Mouse (Mus musculus): ENCODE measurements at regions not wholly inside any gene's neighbourhood (a gene's known extent, or its start where the extent isn't known, plus 50 kb on each side); places are given as distances from the start of the nearest gene placed in this dataset.
A peak's percentile ranks its signal among the peaks of the same experiment; 100 is the strongest.

- TF ChIP-seq MAX (IDR thresholded peaks at IDR 0.05; ENCODE audit: low read length) (no peak), NELFE (IDR thresholded peaks at IDR 0.05; ENCODE audit: low read depth, low read length) (no peak), USF1 (IDR thresholded peaks at IDR 0.05; ENCODE audit: low read depth, low read length) (no peak)
Observed at GRCm38 (mm10) chrX:145619649-145620048, 114.7 kb upstream of the Amot start (continued).

- H3K27ac ChIP-seq (ENCODE audit: control insufficient read depth, low read depth, low read length) = no peak overlapping the region
- H3K36me3 ChIP-seq (ENCODE audit: control insufficient read depth in 1 of 2, insufficient read depth in 2 of 2, low read length in 2 of 2) = no peaks in the 10 kb centered on the region
- DNase-seq (ENCODE audit: low read depth, low spot score) = no peak
- H3K79me2 ChIP-seq (ENCODE audit: control insufficient read depth, insufficient read depth, low read length, poor library complexity) = no peaks in the 10 kb centered on the region
- no peaks in the 10 kb centered on the region for H3K27me3 ChIP-seq (ENCODE audit: control insufficient read depth in 1 of 2, insufficient read depth in 2 of 2, low read length in 2 of 2)
- H3K4me3 ChIP-seq (ENCODE audit: control insufficient read depth in 1 of 2, insufficient read depth in 1 of 2, low read depth in 2 of 2, low read length in 2 of 2) = no peak overlapping the region
- no peaks in the 10 kb centered on the region for H3K9me3 ChIP-seq (replicated peaks; ENCODE audit: insufficient read depth, low read length)
- TF ChIP-seq USF1 (IDR thresholded peaks at IDR 0.05; ENCODE audit: low read depth, low read length) (no peak), POLR2AphosphoS5 (IDR thresholded peaks at IDR 0.05; ENCODE audit: borderline replicate concordance, low read depth, low read length) (no peak), POLR2A (IDR thresholded peaks at IDR 0.05; ENCODE audit: control insufficient read depth in 1 of 2, insufficient read depth in 1 of 2, low read depth in 1 of 2, low read length in 2 of 2, poor library complexity in 1 of 2) (no peak), GATA1 (IDR thresholded peaks at IDR 0.05; ENCODE audit: low read depth, low read length) (no peak), USF2 (IDR thresholded peaks at IDR 0.05; ENCODE audit: borderline replicate concordance in 1 of 2, insufficient read depth in 1 of 2, low read depth in 1 of 2, low read length in 2 of 2) (no peak)
- H3K4me1 ChIP-seq (ENCODE audit: control insufficient read depth in 1 of 2, insufficient read depth in 2 of 2, low read length in 2 of 2) = no peaks in the 10 kb centered on the region
- H3K9ac ChIP-seq (ENCODE audit: control insufficient read depth, low read depth, low read length, poor library complexity, severe bottlenecking) = no peak overlapping the region
Observed at GRCm38 (mm10) chrX:145602085-145602484, 97.1 kb upstream of the Amot start.

DNA sequence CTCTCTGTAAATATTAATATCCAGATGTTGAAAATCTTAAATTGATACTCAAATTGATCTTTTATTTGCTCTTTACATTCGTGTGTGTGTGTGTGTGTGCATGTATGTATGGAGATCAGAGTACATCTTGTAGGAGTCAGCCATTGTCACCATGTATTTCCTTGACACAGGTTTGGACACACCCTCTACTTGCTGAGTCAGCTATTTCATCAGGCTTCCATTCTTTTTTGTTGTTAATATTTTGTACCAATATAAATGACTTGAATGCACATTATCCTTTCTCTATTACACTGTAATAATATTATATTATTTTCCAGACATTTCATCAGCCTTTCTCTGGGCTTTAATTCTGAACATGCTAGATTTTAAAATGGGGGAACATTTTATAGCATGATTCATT, 85.8 kb upstream of the Amot start:
- no peak for DNase-seq (ENCODE audit: low read depth, low spot score)
- Histone ChIP-seq H3K36me3 (ENCODE audit: control insufficient read depth in 1 of 2, insufficient read depth in 2 of 2, low read length in 2 of 2) (no peaks in the 10 kb centered on the region), H3K9ac (ENCODE audit: control insufficient read depth, low read depth, low read length, poor library complexity, severe bottlenecking) (no peak overlapping the region), H3K27me3 (ENCODE audit: control insufficient read depth in 1 of 2, insufficient read depth in 2 of 2, low read length in 2 of 2) (no peaks in the 10 kb centered on the region), H3K4me3 (ENCODE audit: control insufficient read depth in 1 of 2, insufficient read depth in 1 of 2, low read depth in 2 of 2, low read length in 2 of 2) (no peak overlapping the region), H3K9me3 (replicated peaks; ENCODE audit: insufficient read depth, low read length) (no peaks in the 10 kb centered on the region), H3K4me1 (ENCODE audit: control insufficient read depth in 1 of 2, insufficient read depth in 2 of 2, low read length in 2 of 2) (no peaks in the 10 kb centered on the region), H3K79me2 (ENCODE audit: control insufficient read depth, insufficient read depth, low read length, poor library complexity) (no peaks in the 10 kb centered on the region), H3K27ac (ENCODE audit: control insufficient read depth, low read depth, low read length) (no peak overlapping the region)
- TF ChIP-seq MAFK (IDR thresholded peaks at IDR 0.05; ENCODE audit: borderline replicate concordance, low read depth, low read length) (peak; percentile 89), BHLHE40 (IDR thresholded peaks at IDR 0.05; ENCODE audit: borderline replicate concordance, low read depth, low read length) (no peak)

- Histone ChIP-seq H3K27me3 (ENCODE audit: control insufficient read depth in 1 of 2, insufficient read depth in 2 of 2, low read length in 2 of 2) (no peaks in the 10 kb centered on the region), H3K9ac (ENCODE audit: control insufficient read depth, low read depth, low read length, poor library complexity, severe bottlenecking) (no peak overlapping the region), H3K36me3 (ENCODE audit: control insufficient read depth in 1 of 2, insufficient read depth in 2 of 2, low read length in 2 of 2) (no peaks in the 10 kb centered on the region), H3K4me3 (ENCODE audit: control insufficient read depth in 1 of 2, insufficient read depth in 1 of 2, low read depth in 2 of 2, low read length in 2 of 2) (no peak overlapping the region), H3K27ac (ENCODE audit: control insufficient read depth, low read depth, low read length) (no peak overlapping the region), H3K79me2 (ENCODE audit: control insufficient read depth, insufficient read depth, low read length, poor library complexity) (no peaks in the 10 kb centered on the region), H3K9me3 (replicated peaks; ENCODE audit: insufficient read depth, low read length) (no peaks in the 10 kb centered on the region), H3K4me1 (ENCODE audit: control insufficient read depth in 1 of 2, insufficient read depth in 2 of 2, low read length in 2 of 2) (no peaks in the 10 kb centered on the region)
- no peak for DNase-seq (ENCODE audit: low read depth, low spot score)
- TF ChIP-seq NRF1 (IDR thresholded peaks at IDR 0.05; ENCODE audit: insufficient read depth, low read depth, low read length, poor library complexity, severe bottlenecking) (no peak), GABPA (IDR thresholded peaks at IDR 0.05; ENCODE audit: low read depth, low read length) (no peak), MYB (IDR thresholded peaks at IDR 0.05; ENCODE audit: low read depth, low read length) (no peak), TBP (IDR thresholded peaks at IDR 0.05; ENCODE audit: low read depth, low read length) (no peak), CTCF (IDR thresholded peaks at IDR 0.05 in 2 of 3, conservative IDR thresholded peaks at IDR 0.05 in 1 of 3; ENCODE audit: control insufficient read depth in 1 of 3, insufficient read depth in 1 of 3, low read depth in 2 of 3, low read length in 3 of 3, poor library complexity in 1 of 3, severe bottlenecking in 1 of 3) (no peak), UBTF (IDR thresholded peaks at IDR 0.05; ENCODE audit: borderline replicate concordance, insufficient read depth, low read depth, low read length) (no peak), MAFK (IDR thresholded peaks at IDR 0.05; ENCODE audit: borderline replicate concordance, low read depth, low read length) (no peak)
Observed at GRCm38 (mm10) chrX:145567528-145567927, 62.5 kb upstream of the Amot start.
